Mouse (Mus musculus) lung, postnatal 0 days (tissue): ENCODE measurements at regions not wholly inside any gene's neighbourhood (a gene's known extent, or its start where the extent isn't known, plus 50 kb on each side); places are given as distances from the start of the nearest gene placed in this dataset.

Experiments used
- CTCF ChIP-seq: IDR thresholded peaks from 2 replicates; pipeline ENCODE4 v1.5.1; 2016; ENCODE audit warnings: antibody characterized with exemption, mild to moderate bottlenecking
- EP300 ChIP-seq: IDR thresholded peaks from 2 replicates; pipeline ENCODE4 v1.6.1; 2016; ENCODE audit warnings: antibody characterized with exemption, mild to moderate bottlenecking, control low read depth

- TF ChIP-seq CTCF (no peak), EP300 (no peak)
These were observed 163.0 kb downstream of the Gm45692 start for GRCm38 (mm10) chr8:26282156-26282935.
